Mouse (Mus musculus): ENCODE results near the gene Gm5565. TPM values are rescaled to one million over a fixed set of nuclear protein-coding genes. Genes with fewer than 3 reads are reported as not detected.
"Not testable (repeated sequence)": the region's sequence is repeated elsewhere in the genome, so short reads cannot be mapped to it uniquely, and the experiment has no call there.

Gene Gm5565
- polyA plus RNA-seq (2015; fragmentation: Nextera tagmentation; extraction: Ambion mirVana) = not detected in 2 replicates

GRCm38 (mm10) chr5:146160439-146160838, at the start of gene Gm5565:
Gm5565 (minus strand) TSS chr5:146160539.
- not testable (repeated sequence) for H3K27ac ChIP-seq (ENCODE audit: low read length); H3K9me3 ChIP-seq (ENCODE audit: control insufficient read depth, low read length); H3K4me2 ChIP-seq (ENCODE audit: low read depth, low read length); ATAC-seq (ENCODE audit: low read depth); H3K27me3 ChIP-seq (ENCODE audit: control insufficient read depth, insufficient read depth, low read depth, low read length); H3K4me1 ChIP-seq (replicated peaks; ENCODE audit: control insufficient read depth, insufficient read depth, low read length); H3K36me3 ChIP-seq (ENCODE audit: control insufficient read depth, insufficient read depth, low read length); H3K4me3 ChIP-seq (ENCODE audit: low read length); H3K9ac ChIP-seq (ENCODE audit: low read length)
- WGBS = 95% methylated on average over 3 of the region's 3 CpGs

GRCm38 (mm10) chr5:146205537-146205936, 45.2 kb upstream of the Gm5565 start:
- peaks cover 51% of the 10 kb centered on the region for H3K36me3 ChIP-seq (ENCODE audit: control insufficient read depth, insufficient read depth, low read length)
- H3K27ac ChIP-seq (ENCODE audit: low read length) = no peak overlapping the region
- WGBS = 90% methylated on average over 5 of the region's 5 CpGs
- no peak overlapping the region for H3K4me2 ChIP-seq (ENCODE audit: low read depth, low read length)
- no peaks in the 10 kb centered on the region for H3K9me3 ChIP-seq (ENCODE audit: control insufficient read depth, low read length)
- no peak overlapping the region for H3K9ac ChIP-seq (ENCODE audit: low read length)
- H3K27me3 ChIP-seq (ENCODE audit: control insufficient read depth, insufficient read depth, low read depth, low read length) = no peaks in the 10 kb centered on the region
- no peak overlapping the region for H3K4me3 ChIP-seq (ENCODE audit: low read length)
- no peak for ATAC-seq (ENCODE audit: low read depth)
- H3K4me1 ChIP-seq (replicated peaks; ENCODE audit: control insufficient read depth, insufficient read depth, low read length) = no peaks in the 10 kb centered on the region

- 77% methylated on average over 2 of the region's 2 CpGs for WGBS
- no peak for ATAC-seq (ENCODE audit: low read depth)
- peaks cover 41% of the 10 kb centered on the region for H3K36me3 ChIP-seq (ENCODE audit: control insufficient read depth, insufficient read depth, low read length)
These were observed 43.6 kb upstream of the Gm5565 start for GRCm38 (mm10) chr5:146203921-146204320.

DNA sequence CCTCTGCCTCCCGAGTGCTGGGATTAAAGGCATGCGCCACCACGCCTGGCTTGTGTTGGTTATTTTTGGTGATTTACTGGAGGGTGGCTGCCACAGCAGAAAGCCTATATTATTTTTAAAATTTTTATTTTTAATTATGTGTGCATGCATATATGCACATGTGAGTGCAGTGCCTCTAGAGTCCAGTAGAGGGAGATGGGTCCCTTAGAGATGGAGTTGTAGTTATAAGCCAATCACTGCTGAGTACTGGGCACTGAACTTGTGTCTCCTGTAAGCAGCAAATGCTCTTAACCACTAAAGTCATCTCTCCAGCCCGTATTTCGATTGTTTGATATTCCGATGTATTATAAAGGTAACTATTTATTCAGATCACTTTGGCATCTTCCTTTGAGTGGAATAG, 40.2 kb upstream of the Gm5565 start:
- H3K36me3 ChIP-seq (ENCODE audit: control insufficient read depth, insufficient read depth, low read length) = peaks cover 26% of the 10 kb centered on the region
- H3K27me3 ChIP-seq (ENCODE audit: control insufficient read depth, insufficient read depth, low read depth, low read length) = no peaks in the 10 kb centered on the region
- 99% methylated on average over 6 of the region's 6 CpGs for WGBS
- no peaks in the 10 kb centered on the region for H3K9me3 ChIP-seq (ENCODE audit: control insufficient read depth, low read length)
- no peak overlapping the region for H3K4me2 ChIP-seq (ENCODE audit: low read depth, low read length)
- H3K4me1 ChIP-seq (replicated peaks; ENCODE audit: control insufficient read depth, insufficient read depth, low read length) = no peaks in the 10 kb centered on the region
- H3K9ac ChIP-seq (ENCODE audit: low read length) = no peak overlapping the region
- no peak overlapping the region for H3K27ac ChIP-seq (ENCODE audit: low read length)
- no peak for ATAC-seq (ENCODE audit: low read depth)
- no peak overlapping the region for H3K4me3 ChIP-seq (ENCODE audit: low read length)

More at GRCm38 (mm10) chr5:146203921-146204320, 43.6 kb upstream of the Gm5565 start:
- Histone ChIP-seq H3K4me2 (ENCODE audit: low read depth, low read length) (no peak overlapping the region), H3K27ac (ENCODE audit: low read length) (no peak overlapping the region), H3K27me3 (ENCODE audit: control insufficient read depth, insufficient read depth, low read depth, low read length) (no peaks in the 10 kb centered on the region), H3K9me3 (ENCODE audit: control insufficient read depth, low read length) (no peaks in the 10 kb centered on the region), H3K9ac (ENCODE audit: low read length) (no peak overlapping the region), H3K4me3 (ENCODE audit: low read length) (no peak overlapping the region), H3K4me1 (replicated peaks; ENCODE audit: control insufficient read depth, insufficient read depth, low read length) (no peaks in the 10 kb centered on the region)

DNA sequence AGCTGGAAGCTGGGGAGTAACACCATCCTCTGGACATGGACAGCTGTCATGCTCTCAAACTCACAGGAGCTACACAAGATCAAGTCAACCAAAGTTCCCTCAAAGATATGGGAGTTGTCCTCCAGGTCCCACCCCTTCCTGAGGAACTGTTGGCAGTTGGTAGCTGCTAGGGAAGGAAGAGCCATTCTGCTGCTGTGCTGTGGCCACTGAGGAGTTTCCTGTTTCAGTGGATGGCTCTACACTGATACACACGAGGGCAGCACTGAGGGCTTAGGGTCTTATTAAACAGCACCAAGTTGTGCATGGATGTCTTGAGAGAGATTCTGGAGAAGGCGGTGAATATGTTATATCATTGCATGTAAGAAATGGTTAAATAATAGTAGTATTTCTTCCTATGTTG, 39.2 kb upstream of the Gm5565 start:
- Histone ChIP-seq H3K4me3 (ENCODE audit: low read length) (no peak overlapping the region), H3K4me2 (ENCODE audit: low read depth, low read length) (no peak overlapping the region), H3K9me3 (ENCODE audit: control insufficient read depth, low read length) (no peaks in the 10 kb centered on the region), H3K27ac (ENCODE audit: low read length) (no peak overlapping the region), H3K4me1 (replicated peaks; ENCODE audit: control insufficient read depth, insufficient read depth, low read length) (no peaks in the 10 kb centered on the region), H3K36me3 (ENCODE audit: control insufficient read depth, insufficient read depth, low read length) (peaks cover 23% of the 10 kb centered on the region), H3K27me3 (ENCODE audit: control insufficient read depth, insufficient read depth, low read depth, low read length) (no peaks in the 10 kb centered on the region), H3K9ac (ENCODE audit: low read length) (no peak overlapping the region)
- no peak for ATAC-seq (ENCODE audit: low read depth)
- whole genome bisulfite sequencing = 72% methylated on average over 2 of the region's 2 CpGs

GRCm38 (mm10) chr5:146199073-146199472, 38.7 kb upstream of the Gm5565 start:
- Histone ChIP-seq H3K27ac (ENCODE audit: low read length) (no peak overlapping the region), H3K4me1 (replicated peaks; ENCODE audit: control insufficient read depth, insufficient read depth, low read length) (no peaks in the 10 kb centered on the region), H3K4me3 (ENCODE audit: low read length) (no peak overlapping the region), H3K36me3 (ENCODE audit: control insufficient read depth, insufficient read depth, low read length) (peaks cover 18% of the 10 kb centered on the region), H3K4me2 (ENCODE audit: low read depth, low read length) (no peak overlapping the region), H3K27me3 (ENCODE audit: control insufficient read depth, insufficient read depth, low read depth, low read length) (no peaks in the 10 kb centered on the region), H3K9ac (ENCODE audit: low read length) (no peak overlapping the region), H3K9me3 (ENCODE audit: control insufficient read depth, low read length) (no peaks in the 10 kb centered on the region)
- no peak for ATAC-seq (ENCODE audit: low read depth)

- H3K9me3 ChIP-seq (ENCODE audit: control insufficient read depth, low read length) = no peaks in the 10 kb centered on the region
- no peak overlapping the region for H3K9ac ChIP-seq (ENCODE audit: low read length)
- no peaks in the 10 kb centered on the region for H3K36me3 ChIP-seq (ENCODE audit: control insufficient read depth, insufficient read depth, low read length)
- no peak overlapping the region for H3K4me3 ChIP-seq (ENCODE audit: low read length)
- no peak overlapping the region for H3K4me2 ChIP-seq (ENCODE audit: low read depth, low read length)
- 74% methylated on average over 8 of the region's 8 CpGs for WGBS
- H3K27ac ChIP-seq (ENCODE audit: low read length) = no peak overlapping the region
- H3K27me3 ChIP-seq (ENCODE audit: control insufficient read depth, insufficient read depth, low read depth, low read length) = no peaks in the 10 kb centered on the region
- H3K4me1 ChIP-seq (replicated peaks; ENCODE audit: control insufficient read depth, insufficient read depth, low read length) = no peaks in the 10 kb centered on the region
- ATAC-seq (ENCODE audit: low read depth) = no peak
These were observed 33.0 kb upstream of the Gm5565 start for GRCm38 (mm10) chr5:146193360-146193759.

GRCm38 (mm10) chr5:146190501-146191269, 30.3 kb upstream of the Gm5565 start:
- Histone ChIP-seq H3K9ac (ENCODE audit: low read length) (no peak overlapping the region), H3K4me3 (ENCODE audit: low read length) (no peak overlapping the region), H3K36me3 (ENCODE audit: control insufficient read depth, insufficient read depth, low read length) (no peaks in the 10 kb centered on the region), H3K9me3 (ENCODE audit: control insufficient read depth, low read length) (no peaks in the 10 kb centered on the region), H3K27ac (ENCODE audit: low read length) (no peak overlapping the region), H3K4me1 (replicated peaks; ENCODE audit: control insufficient read depth, insufficient read depth, low read length) (no peaks in the 10 kb centered on the region), H3K4me2 (ENCODE audit: low read depth, low read length) (no peak overlapping the region), H3K27me3 (ENCODE audit: control insufficient read depth, insufficient read depth, low read depth, low read length) (no peaks in the 10 kb centered on the region)
- 52% methylated on average over 3 of the region's 3 CpGs for WGBS
- ATAC-seq (ENCODE audit: low read depth) = no peak

- ATAC-seq (ENCODE audit: low read depth) = no peak
- WGBS = 62% methylated on average over 4 of the region's 4 CpGs
- H3K36me3 ChIP-seq (ENCODE audit: control insufficient read depth, insufficient read depth, low read length) = no peaks in the 10 kb centered on the region
- no peak overlapping the region for H3K4me2 ChIP-seq (ENCODE audit: low read depth, low read length)
- H3K4me3 ChIP-seq (ENCODE audit: low read length) = no peak overlapping the region
- no peak overlapping the region for H3K9ac ChIP-seq (ENCODE audit: low read length)
- H3K27ac ChIP-seq (ENCODE audit: low read length) = no peak overlapping the region
- H3K9me3 ChIP-seq (ENCODE audit: control insufficient read depth, low read length) = no peaks in the 10 kb centered on the region
- H3K4me1 ChIP-seq (replicated peaks; ENCODE audit: control insufficient read depth, insufficient read depth, low read length) = no peaks in the 10 kb centered on the region
- no peaks in the 10 kb centered on the region for H3K27me3 ChIP-seq (ENCODE audit: control insufficient read depth, insufficient read depth, low read depth, low read length)
These were observed 29.8 kb upstream of the Gm5565 start for GRCm38 (mm10) chr5:146190093-146190492.

Measured in lung, embryonic 16.5 days (tissue).